Mouse (Mus musculus): ENCODE data around the gene Unc93a2.
"Not testable (repeated sequence)": the region's sequence is repeated elsewhere in the genome, so short reads cannot be mapped to it uniquely, and the experiment has no call there.

DNA sequence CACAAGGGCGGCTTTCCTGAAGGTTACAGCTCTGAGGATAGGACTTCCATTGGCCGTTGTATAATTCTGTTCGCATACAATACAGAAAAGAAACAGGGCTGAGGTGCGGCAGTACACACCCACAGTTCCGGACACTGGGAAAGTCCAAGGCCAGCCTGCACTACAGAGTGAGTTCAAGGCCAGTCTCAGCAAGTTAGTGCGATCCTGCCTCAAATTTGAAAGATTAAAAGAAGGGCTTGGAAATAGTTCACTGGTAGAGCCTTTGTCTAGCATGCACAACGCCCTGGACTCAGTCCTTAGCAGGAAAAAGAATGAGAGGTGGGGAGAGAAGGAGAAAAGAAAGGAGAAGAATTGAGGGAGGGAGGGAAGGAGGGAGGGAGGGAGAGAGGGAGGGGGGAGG, 9.9 kb upstream of the Unc93a2 start:
- not testable (repeated sequence) for TF ChIP-seq CTCF, EP300 (IDR thresholded peaks at IDR 0.05; ENCODE audit: low read depth)

Data from heart, postnatal 0 days (tissue).